Mouse (Mus musculus): Measurements from ENCODE around the gene Proser3.
"Not testable (repeated sequence)": the region's sequence is repeated elsewhere in the genome, so short reads cannot be mapped to it uniquely, and the experiment has no call there.

Gene Proser3

GRCm38 (mm10) chr7:30544327-30544726, 7.8 kb downstream of the Proser3 start:
- no peak for DNase-seq (ENCODE audit: low spot score in 2 of 2)

GRCm38 (mm10) chr7:30540572-30540971, 11.5 kb downstream of the Proser3 start:
- DNase-seq (ENCODE audit: low spot score in 2 of 2) = no peak

GRCm38 (mm10) chr7:30534633-30535577, 17.2 kb downstream of the Proser3 start, which contains the start of gene Arhgap33:
Gene Arhgap33, minus strand, starts transcription at chr7:30535060.
- peak; percentile 91 to 93 for DNase-seq (ENCODE audit: low spot score in 2 of 2)

- no peak for DNase-seq (ENCODE audit: low spot score in 2 of 2)
Measured at GRCm38 (mm10) chr7:30533941-30534632, 18.0 kb downstream of the Proser3 start.

DNA sequence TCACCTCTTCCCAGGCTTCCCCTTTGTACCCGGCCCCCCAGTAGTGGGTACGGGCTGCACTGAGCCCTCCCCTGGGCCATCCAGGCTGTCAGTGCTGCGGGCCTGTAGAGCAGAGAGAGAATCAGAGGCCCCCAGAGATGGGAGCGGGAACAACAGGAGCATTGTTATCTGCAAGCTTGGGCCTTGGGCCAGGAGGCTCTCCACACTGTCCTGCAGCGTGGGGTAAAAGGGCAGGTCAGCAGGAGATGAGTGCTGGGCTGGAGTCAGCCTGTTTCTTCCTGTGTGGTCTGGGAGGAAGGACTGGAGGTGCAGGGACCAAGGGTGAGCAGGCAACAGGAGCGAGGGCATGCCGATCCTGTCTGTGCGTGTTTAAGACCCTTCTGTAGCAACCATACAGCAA, 19.2 kb downstream of the Proser3 start:
- no peak for DNase-seq (ENCODE audit: low spot score in 2 of 2)

- no peak for DNase-seq (ENCODE audit: low spot score in 2 of 2)
Measured at GRCm38 (mm10) chr7:30531291-30531815, 20.7 kb downstream of the Proser3 start.

DNA sequence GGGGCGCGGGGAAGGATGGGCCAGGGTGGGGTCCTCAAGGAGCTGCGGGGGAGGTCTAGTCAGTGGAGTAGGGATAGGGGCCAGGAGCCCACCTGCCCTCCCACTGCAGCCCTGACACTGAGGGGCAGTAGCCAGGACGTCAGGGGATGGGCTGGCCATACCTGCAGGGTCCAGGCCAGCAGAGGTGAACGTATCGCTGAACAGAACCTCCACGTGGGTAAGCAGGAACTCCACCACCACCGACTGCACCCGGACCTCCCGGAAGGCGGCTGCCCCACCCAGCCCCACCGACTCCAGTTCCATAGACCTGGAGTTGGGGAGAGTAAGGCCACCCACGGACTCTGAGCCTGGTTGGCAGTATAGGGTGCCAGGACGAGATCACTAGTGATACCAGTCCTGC, 25.1 kb downstream of the Proser3 start:
- no peak for DNase-seq (ENCODE audit: low spot score in 2 of 2)

DNA sequence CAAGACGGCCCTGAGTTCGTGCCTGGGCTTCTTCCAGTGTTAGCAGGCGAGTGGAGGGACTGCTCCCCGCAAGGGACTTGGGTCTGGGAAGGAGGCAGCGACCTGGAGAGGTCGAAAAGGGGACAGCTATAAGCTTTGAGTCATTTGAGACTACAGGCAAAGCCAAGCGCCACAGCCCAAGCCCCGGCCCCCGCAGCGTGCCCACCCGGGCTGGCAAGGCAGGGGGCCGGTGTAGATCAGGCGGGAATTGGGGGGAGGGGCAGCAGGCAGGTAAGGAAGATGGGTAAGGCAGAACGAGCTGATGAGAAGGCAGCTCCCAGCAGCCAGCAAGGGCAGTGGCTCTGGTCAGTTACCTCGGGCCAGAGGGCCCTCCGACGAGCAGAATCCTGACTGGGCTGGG, 25.7 kb downstream of the Proser3 start:
- DNase-seq (ENCODE audit: low spot score in 2 of 2) = no peak

- peak in 1 of 2 experiments; percentile 23 for DNase-seq (ENCODE audit: low spot score in 2 of 2)
Measured at GRCm38 (mm10) chr7:30525954-30526353, 26.1 kb downstream of the Proser3 start.

DNA sequence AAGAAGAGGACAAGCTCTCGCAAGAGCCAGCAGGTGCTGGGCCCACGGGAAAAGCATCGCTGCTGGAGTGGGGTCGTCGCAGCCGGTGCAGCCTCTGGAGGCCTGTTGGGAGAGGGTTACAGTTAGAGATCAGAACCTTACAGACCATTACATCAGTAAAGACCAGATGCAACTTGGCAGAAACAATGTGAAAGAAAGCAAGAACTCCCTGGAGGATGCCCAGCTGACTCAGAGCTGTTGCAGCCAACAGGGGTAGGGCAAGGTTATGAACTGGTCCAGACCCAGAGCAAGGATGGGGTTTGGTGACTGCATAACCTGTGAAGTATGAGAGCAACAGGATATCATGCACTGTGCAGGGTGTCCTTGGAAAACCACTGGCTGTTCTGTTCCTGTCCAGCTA, 27.6 kb downstream of the Proser3 start:
- DNase-seq (ENCODE audit: low spot score in 2 of 2) = no peak

DNA sequence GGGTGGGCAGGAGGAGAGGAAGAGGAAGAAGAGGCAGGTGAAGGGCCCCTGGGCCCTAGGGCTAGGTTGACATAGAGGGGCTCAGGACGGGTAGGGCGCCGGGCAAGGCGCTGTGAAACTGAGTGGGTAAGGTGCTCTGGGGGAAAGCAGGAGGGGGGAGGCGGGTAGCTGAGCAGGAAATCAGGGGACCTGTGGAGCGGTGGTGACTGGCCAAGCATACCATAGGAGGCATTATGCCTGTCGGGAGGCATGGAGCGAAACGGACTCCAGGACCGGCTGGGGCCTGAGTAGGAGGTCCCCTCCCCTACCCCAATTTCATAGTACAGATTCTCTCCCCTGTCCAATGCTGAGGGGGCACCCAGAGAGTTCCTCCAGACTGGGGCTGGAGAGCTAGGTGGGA, 29.2 kb downstream of the Proser3 start:
- no peak for DNase-seq (ENCODE audit: low spot score in 2 of 2)

- no peak for DNase-seq (ENCODE audit: low spot score in 2 of 2)
Measured at GRCm38 (mm10) chr7:30520856-30521255, 31.2 kb downstream of the Proser3 start.

GRCm38 (mm10) chr7:30520396-30520795, 31.7 kb downstream of the Proser3 start:
- no peak for DNase-seq (ENCODE audit: low spot score in 2 of 2)

- DNase-seq (ENCODE audit: low spot score in 2 of 2) = no peak
Measured at GRCm38 (mm10) chr7:30518325-30518724, 33.8 kb downstream of the Proser3 start.

DNA sequence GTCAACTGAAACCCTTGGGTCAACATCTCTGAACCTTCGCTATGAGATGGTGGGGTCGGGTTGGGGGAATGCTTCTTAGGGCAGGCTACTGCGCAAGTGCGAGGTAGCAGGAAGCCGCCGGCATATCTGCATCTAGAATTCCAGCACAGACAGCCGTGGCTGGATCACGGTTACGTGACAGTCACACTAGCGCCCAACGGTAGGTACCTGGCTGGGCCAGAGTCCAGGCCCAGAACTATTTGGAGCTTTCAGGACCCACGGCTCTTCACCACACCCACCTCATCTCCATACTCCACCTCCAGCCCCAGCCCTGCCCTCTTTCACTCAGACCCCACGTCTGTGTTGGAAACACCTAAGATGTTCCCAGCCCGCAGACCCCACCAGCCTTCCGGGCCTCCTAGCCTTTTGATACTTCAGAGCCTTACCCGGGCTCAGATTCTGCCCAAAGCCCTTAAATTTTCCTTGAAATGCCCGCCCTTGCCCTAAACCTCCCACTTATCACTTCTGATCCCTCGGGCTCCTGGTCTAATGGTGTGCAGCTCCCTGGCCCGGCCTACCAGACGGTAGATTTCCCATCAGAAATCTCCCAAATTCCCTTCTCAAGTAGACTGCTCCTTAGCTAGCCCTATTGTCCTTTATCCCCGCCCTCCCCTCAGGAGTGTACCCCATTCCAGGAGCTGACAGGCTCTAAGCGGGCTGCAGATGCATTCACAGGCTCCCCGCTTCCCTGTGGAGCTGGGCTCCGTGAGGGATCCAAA, 36.9 kb downstream of the Proser3 start:
- no peak for DNase-seq (ENCODE audit: low spot score in 2 of 2)

GRCm38 (mm10) chr7:30508061-30508460, 44.0 kb downstream of the Proser3 start:
- DNase-seq (ENCODE audit: low spot score in 2 of 2) = no peak

DNA sequence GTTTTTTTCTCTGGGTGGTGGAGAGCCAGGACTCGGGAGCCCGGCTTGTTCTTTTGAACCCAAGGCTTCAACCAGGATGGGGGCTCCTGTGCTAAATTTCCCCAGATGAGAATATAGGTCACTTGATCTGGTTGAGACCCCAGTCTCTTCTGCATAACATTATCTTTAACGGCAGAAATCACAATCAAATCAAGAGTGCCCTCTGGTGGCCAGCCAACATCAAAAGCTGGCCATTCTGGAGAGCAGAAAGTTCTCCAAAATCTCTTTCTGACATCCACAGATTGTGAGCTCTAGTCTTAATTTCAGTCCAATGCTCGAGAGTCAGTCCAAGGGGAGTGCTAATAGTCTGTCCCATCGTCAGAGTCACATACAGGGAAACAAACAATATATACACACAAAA, 50.9 kb downstream of the Proser3 start:
- DNase-seq (ENCODE audit: low spot score in 2 of 2) = not testable (repeated sequence)

- DNase-seq (ENCODE audit: low spot score in 2 of 2) = not testable (repeated sequence)
Measured at GRCm38 (mm10) chr7:30495506-30496042, 56.5 kb downstream of the Proser3 start.

DNA sequence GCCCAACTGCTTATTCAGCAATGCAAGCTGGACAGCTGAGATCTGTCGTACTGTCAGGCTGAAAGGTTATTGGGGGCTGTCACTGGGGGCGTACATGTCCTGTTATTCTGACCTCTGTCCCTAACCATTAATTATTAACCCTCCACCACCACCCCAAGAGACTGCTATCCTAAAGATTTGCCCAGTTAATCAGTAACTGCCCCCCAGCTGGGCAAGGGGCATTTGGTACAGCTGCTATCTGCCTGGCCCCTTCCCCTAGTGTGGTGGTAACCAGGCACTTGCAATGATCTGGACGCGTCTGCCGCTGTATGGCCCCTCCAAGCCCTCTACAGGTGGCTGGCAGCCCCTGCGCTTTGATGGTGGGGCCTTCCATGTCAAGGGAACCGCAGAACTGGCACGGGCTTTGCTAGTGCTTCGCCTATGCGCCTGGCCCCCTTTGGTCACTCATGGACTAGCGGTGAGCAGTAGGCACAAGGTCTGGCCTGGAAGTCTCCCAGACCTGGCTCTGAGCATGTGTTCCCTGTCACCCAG, 58.6 kb downstream of the Proser3 start, which contains the start of gene Prodh2:
Gene Prodh2 (plus strand): TSS at position 222 of the 531 bp plus-strand sequence.
- no peak for DNase-seq (ENCODE audit: low spot score in 2 of 2)

DNA sequence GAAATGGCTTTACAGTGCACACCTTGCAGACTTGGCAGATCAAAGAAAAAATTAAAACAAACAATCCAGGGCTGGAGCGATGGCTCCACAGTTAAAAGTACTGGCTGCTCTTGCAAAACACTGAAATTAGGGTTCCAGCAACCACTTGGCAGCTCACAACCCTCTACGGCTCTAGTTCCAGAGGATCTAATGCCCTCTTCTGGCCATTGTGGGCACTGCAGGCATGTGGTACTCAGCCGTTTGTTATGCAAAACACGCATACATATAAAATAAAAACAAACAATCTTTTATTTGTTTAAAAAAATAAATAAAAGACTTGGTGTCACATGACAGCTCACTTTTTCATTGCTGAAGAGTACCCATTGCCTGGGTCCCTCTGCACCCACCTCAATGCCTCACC, 59.3 kb downstream of the Proser3 start:
- DNase-seq (ENCODE audit: low spot score in 2 of 2) = peak; percentile 48 to 76

DNA sequence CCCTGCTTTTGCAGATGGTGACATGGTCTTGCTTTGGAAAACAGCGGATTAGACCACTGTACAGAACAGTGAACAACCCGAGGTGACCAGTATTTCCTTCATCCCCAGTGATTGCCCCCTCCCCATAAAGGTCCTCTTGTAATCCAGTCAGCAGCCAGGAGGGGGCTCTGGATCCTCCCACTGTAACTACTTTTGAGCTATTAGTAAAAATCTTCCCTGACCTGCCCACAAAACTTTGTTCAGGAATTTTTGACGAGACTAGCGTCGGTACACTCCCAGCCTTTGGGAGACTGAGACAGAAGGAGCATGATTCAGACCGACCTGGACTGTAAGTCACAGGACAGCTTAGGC, 61.2 kb downstream of the Proser3 start:
- no peak for DNase-seq (ENCODE audit: low spot score in 2 of 2)

Measured in urinary bladder, postnatal 36 days (tissue).